Comparison of ENCODE assay signal across 10 mouse cellular contexts in genomic region chr6:7856682-7857290, GRCm38 (mm10). TPM values are rescaled to one million over a fixed set of nuclear protein-coding genes. Genes with fewer than 3 reads are reported as not detected.
A peak's percentile ranks its signal among the peaks of the same experiment; 100 is the strongest.
DNase-seq lines count a peak whose midpoint lies in the region; ATAC-seq and TF ChIP-seq lines count a peak whose summit lies in the region.
"Had no signal": no experiment of that assay in that cellular context is flagged by ENCODE, and none has a peak within 500 bp of the region (broad histone marks: within the 10 kb centered on the region; RNA-seq: fewer than 3 reads in every experiment).

No protein-coding gene starts in this region.

- H3K4me3 ChIP-seq in E14TG2a.4 (replicated peaks; ENCODE audit: low read length), result no peak overlapping the region
- H3K4me3 ChIP-seq in intestine, postnatal 0 days (ENCODE audit: low read depth, low read length), result no peak overlapping the region
- H3K4me3 ChIP-seq: neural tube, embryonic 12.5 days had no signal

- H3K36me3 ChIP-seq in E14TG2a.4 (ENCODE audit: insufficient read depth, low read length), result no peaks in the 10 kb centered on the region
- no peaks in the 10 kb centered on the region for H3K36me3 ChIP-seq in intestine, postnatal 0 days (ENCODE audit: control insufficient read depth, insufficient read depth)
- H3K36me3 ChIP-seq: neural tube, embryonic 12.5 days had no signal

- WGBS in intestine, postnatal 0 days, result 62% methylated on average over 5 of the region's 5 CpGs

- no peak overlapping the region for H3K27ac ChIP-seq in intestine, postnatal 0 days (ENCODE audit: low read depth, low read length)
- H3K27ac ChIP-seq: neural tube, embryonic 12.5 days had no signal

- H3K9me3 ChIP-seq in E14TG2a.4 (ENCODE audit: low read length), result no peaks in the 10 kb centered on the region
- no peaks in the 10 kb centered on the region for H3K9me3 ChIP-seq in intestine, postnatal 0 days (ENCODE audit: control insufficient read depth)
- H3K9me3 ChIP-seq: neural tube, embryonic 12.5 days had no signal

- TF ChIP-seq CTCF in E14TG2a.4 (conservative IDR thresholded peaks at IDR 0.05; ENCODE audit: low read length), result peak; percentile 18; the same call in 1 of the 2 replicates
- TF ChIP-seq CTCF in intestine, postnatal 0 days (IDR thresholded peaks at IDR 0.05; ENCODE audit: low read depth), result peak; percentile 33

- H3K4me1 ChIP-seq in E14TG2a.4 (replicated peaks; ENCODE audit: low read depth, low read length), result peaks cover 5% of the 10 kb centered on the region
- H3K4me1 ChIP-seq in intestine, postnatal 0 days (replicated peaks; ENCODE audit: control insufficient read depth, insufficient read depth, low read length), result no peaks in the 10 kb centered on the region
- H3K4me1 ChIP-seq: neural tube, embryonic 12.5 days had no signal

- H3K27me3 ChIP-seq in E14TG2a.4 (ENCODE audit: insufficient read depth, low read length), result no peaks in the 10 kb centered on the region
- no peaks in the 10 kb centered on the region for H3K27me3 ChIP-seq in intestine, postnatal 0 days (replicated peaks; ENCODE audit: control insufficient read depth, insufficient read depth, low read length)
- H3K27me3 ChIP-seq: neural tube, embryonic 12.5 days had no signal

- ATAC-seq in intestine, postnatal 0 days, result no peak
- ATAC-seq in megakaryocyte progenitor cell, adult 5-6 weeks (replicated peaks; ENCODE audit: poor library complexity), result peak; percentile 68

- DNase-seq in 416B (ENCODE audit: low read depth) (peak; percentile 22), MN1 (ENCODE audit: low spot score) (no peak)
- DNase-seq in ovary, postnatal 10 days (ENCODE audit: low spot score), result no peak
- no peak for DNase-seq in urinary bladder, postnatal 10 days (ENCODE audit: low spot score)
- no peak for DNase-seq in layer of hippocampus, postnatal 36 days
- DNase-seq: cerebellum, adult 9-11 months had no signal

- no peak overlapping the region for H3K9ac ChIP-seq in intestine, postnatal 0 days (ENCODE audit: low read depth, low read length)
- H3K9ac ChIP-seq: neural tube, embryonic 12.5 days had no signal

- H3K4me2 ChIP-seq in intestine, postnatal 0 days (replicated peaks; ENCODE audit: low read depth), result no peak overlapping the region
- H3K4me2 ChIP-seq: neural tube, embryonic 12.5 days had no signal

RNA-seq across cellular contexts. Expression of gene C1galt1, which starts 12.1 kb away (rescaled TPM):
- 8.3 and 8.7 TPM in 2 replicates for polyA plus RNA-seq in intestine, postnatal 0 days (2015; fragmentation: Nextera tagmentation; extraction: Ambion mirVana)
- 33.3 TPM in 2 replicates for total RNA-seq in megakaryocyte progenitor cell, adult 5-6 weeks (2015)
- 18.9 and 22.4 TPM in 2 replicates for total RNA-seq in megakaryocyte progenitor cell, adult 5-6 weeks (2017)
- total RNA-seq in layer of hippocampus, postnatal 36 days (2021), result 10 to 100 TPM in 1 of 2 experiments, 1 to 10 TPM in 1; 9.7 to 10.9 TPM
